Mouse (Mus musculus) liver, embryonic 14.5 days (tissue): ENCODE data around the gene Irf2bp2. TPM values are rescaled to one million over a fixed set of nuclear protein-coding genes. Genes with fewer than 3 reads are reported as not detected.

Experiments used
- ATAC-seq: fragments of 200-750 bp; cut with Nextera tagmentation; 2 replicates; pipeline ENCODE4 v1.8.0; 2017; ENCODE audit warnings: moderate number of reproducible peaks, mild to moderate bottlenecking, moderate library complexity; ENCODE audit not compliant: insufficient read depth
- DNase-seq, 3 experiments: peaks; one replicate each; pipeline ENCODE4 v3.0.0-alpha.2; 2012 to 2013; ENCODE audit warnings: low read depth in 3 of 3, low spot score in 3 of 3
- H3K27ac ChIP-seq: fragments of 300-500 bp; sonication (generic); 2 replicates; pipeline ENCODE4 v1.5.1; 2014; ENCODE audit warnings: moderate library complexity, mild to moderate bottlenecking, control low read depth, inconsistent platforms
- H3K27me3 ChIP-seq: fragments of 300-500 bp; sonication (generic); 2 replicates; pipeline ENCODE4 v1.6.1; 2014; ENCODE audit warnings: mild to moderate bottlenecking, low read length, moderate library complexity; ENCODE audit not compliant: control insufficient read depth, insufficient read depth
- H3K36me3 ChIP-seq: fragments of 300-500 bp; sonication (generic); replicated peaks from 2 replicates; pipeline ENCODE4 v1.6.1; 2014; ENCODE audit warnings: low read depth; ENCODE audit not compliant: control insufficient read depth, insufficient read depth
- H3K4me1 ChIP-seq, 2 experiments: fragments of 200-500 bp in 1 of 2; fragments of 300-500 bp in 1 of 2; sonication (generic) in 1 of 2; replicated peaks; 2 replicates each; pipeline ENCODE4 v1.6.1; 2012 to 2014; ENCODE audit warnings: antibody characterized with exemption in 1 of 2, inconsistent platforms in 1 of 2, low read length in 1 of 2; ENCODE audit not compliant: control insufficient read depth in 2 of 2, insufficient read depth in 2 of 2
- H3K4me2 ChIP-seq: fragments of 300-500 bp; sonication (generic); 2 replicates; pipeline ENCODE4 v1.6.1; 2014; ENCODE audit warnings: low read depth, mild to moderate bottlenecking, control low read depth, moderate library complexity
- H3K4me3 ChIP-seq, 2 experiments: fragments of 200-500 bp in 1 of 2; fragments of 300-500 bp in 1 of 2; sonication (generic) in 1 of 2; 2 replicates each; pipeline ENCODE4 v1.5.1; 2012 to 2014; ENCODE audit warnings: low read depth in 2 of 2, low read length in 2 of 2, mild to moderate bottlenecking in 2 of 2, control low read depth in 1 of 2, inconsistent platforms in 1 of 2, moderate library complexity in 1 of 2; ENCODE audit not compliant: insufficient read depth in 1 of 2
- H3K9ac ChIP-seq: fragments of 300-500 bp; sonication (generic); replicated peaks from 2 replicates; pipeline ENCODE4 v1.6.1; 2014; ENCODE audit warnings: mild to moderate bottlenecking, control low read depth, moderate library complexity
- H3K9me3 ChIP-seq: fragments of 300-500 bp; sonication (generic); 2 replicates; pipeline ENCODE4 v1.6.1; 2016; ENCODE audit warnings: low read length, mixed read lengths; ENCODE audit not compliant: control insufficient read depth
- CTCF ChIP-seq: IDR thresholded peaks from 2 replicates; pipeline ENCODE4 v1.5.1; 2016; ENCODE audit warnings: antibody characterized with exemption, low read depth, control low read depth
- EP300 ChIP-seq: IDR thresholded peaks from 2 replicates; pipeline ENCODE4 v1.6.1; 2016; ENCODE audit warnings: antibody characterized with exemption, low read depth
- WGBS: fragments of 180-500 bp; shearing (Covaris S2); extraction: QIAGEN DNeasy Blood & Tissue Kit; methylation state at CpG from one replicate; pipeline ENCODE4 v1.1.7; 2014; ENCODE audit not compliant: insufficient replicate concordance; 5-methylcytosine and 5-hydroxymethylcytosine counted together
- polyA plus RNA-seq, 2 experiments: library from polyadenylated mRNA; depleted of rRNA in 1 of 2; stranded (reverse) in 1 of 2; unstranded in 1 of 2; fragments of >200 nt; fragmentation: Nextera tagmentation in 1 of 2; extraction: Ambion mirVana in 1 of 2; gene quantifications; 2 replicates each; pipeline versions ENCODE4 v1.2.1 to v1.2.3; 2012 to 2014

The Irf2bp2 gene
- polyA plus RNA-seq, 2 experiments = 2.8 to 10.9 TPM

DNA sequence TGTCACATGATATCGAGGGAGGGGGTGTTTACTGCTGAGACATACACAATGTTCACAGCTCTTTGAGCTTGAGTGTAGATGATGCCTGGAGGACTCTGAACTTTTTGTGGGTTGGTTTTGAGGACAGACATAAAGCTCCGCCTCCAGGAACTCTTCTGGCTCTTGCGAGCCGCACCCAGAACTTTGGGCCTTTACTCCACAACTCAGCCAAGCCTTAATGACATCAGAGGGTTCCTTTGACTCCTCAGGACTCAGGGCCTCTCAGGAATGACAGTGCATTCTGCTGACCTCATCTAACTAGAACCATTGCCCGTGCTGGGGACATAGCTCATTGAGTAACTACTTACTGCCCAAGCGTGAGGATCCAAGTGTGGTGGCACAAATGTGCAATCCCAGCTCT lies 25.7 kb upstream of the Irf2bp2 start:
- Histone ChIP-seq H3K36me3 (no peaks in the 10 kb centered on the region), H3K9me3 (no peaks in the 10 kb centered on the region), H3K4me2 (no peak overlapping the region), H3K4me1 (peaks cover 0 to 18% of the 10 kb centered on the region in 2 experiments; a peak in 3 of 4 replicates), H3K27me3 (no peaks in the 10 kb centered on the region), H3K4me3 (no peak overlapping the region), H3K27ac (no peak overlapping the region), H3K9ac (no peak overlapping the region)
- ATAC-seq = no peak
- DNase-seq = no peak
- WGBS = 73% methylated on average over 6 of the region's 6 CpGs
- TF ChIP-seq CTCF (no peak), EP300 (no peak)

DNA sequence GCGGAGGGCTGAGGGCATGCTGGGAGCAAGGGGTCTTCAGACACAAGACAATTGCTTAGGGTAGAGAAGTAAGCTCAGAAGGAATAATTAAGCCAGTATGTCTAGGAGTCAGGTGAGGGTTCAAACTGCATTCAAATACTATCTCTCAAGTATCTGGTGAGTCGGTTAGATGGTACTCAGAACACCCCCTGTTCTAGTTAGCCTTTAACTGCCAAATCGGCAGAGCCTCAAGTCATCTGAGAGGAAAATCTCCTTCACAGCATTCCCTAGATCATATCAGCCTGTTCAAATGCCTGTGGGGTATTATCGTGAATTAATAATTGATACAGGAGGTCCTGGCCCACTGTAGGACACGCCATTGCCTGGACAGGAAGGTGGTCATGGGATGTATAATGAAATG lies 23.9 kb upstream of the Irf2bp2 start:
- Histone ChIP-seq H3K36me3 (no peaks in the 10 kb centered on the region), H3K4me1 (peaks cover 0 to 30% of the 10 kb centered on the region in 2 experiments; a peak in 3 of 4 replicates), H3K27ac (no peak overlapping the region), H3K4me2 (no peak overlapping the region), H3K9ac (no peak overlapping the region), H3K27me3 (no peaks in the 10 kb centered on the region), H3K9me3 (no peaks in the 10 kb centered on the region), H3K4me3 (no peak overlapping the region)
- WGBS = 71% methylated on average over 5 of the region's 5 CpGs
- no peak for TF ChIP-seq EP300
- no peak for TF ChIP-seq CTCF
- DNase-seq (no peak), ATAC-seq (no peak)

- H3K9ac ChIP-seq = no peak overlapping the region
- no peaks in the 10 kb centered on the region for H3K36me3 ChIP-seq
- H3K27me3 ChIP-seq = no peaks in the 10 kb centered on the region
- peaks cover 0 to 30% of the 10 kb centered on the region in 2 experiments; a peak in 3 of 4 replicates for H3K4me1 ChIP-seq
- DNase-seq (no peak), ATAC-seq (no peak)
- 60% methylated on average over 5 of the region's 5 CpGs for WGBS
- no peak overlapping the region for H3K4me2 ChIP-seq
- no peak overlapping the region for H3K4me3 ChIP-seq
- TF ChIP-seq CTCF (no peak), EP300 (no peak)
- H3K9me3 ChIP-seq = no peaks in the 10 kb centered on the region
- no peak overlapping the region for H3K27ac ChIP-seq
Observed at GRCm38 (mm10) chr8:126616736-126617135, 22.9 kb upstream of the Irf2bp2 start.

- DNase-seq (no peak), ATAC-seq (peak; percentile 25; the same call in 1 of the 2 replicates)
- 34% methylated on average over 9 of the region's 9 CpGs for WGBS
- peaks cover 0 to 32% of the 10 kb centered on the region in 2 experiments for H3K4me1 ChIP-seq
- H3K27ac ChIP-seq = no peak overlapping the region
- H3K4me3 ChIP-seq = no peak overlapping the region
- no peaks in the 10 kb centered on the region for H3K9me3 ChIP-seq
- TF ChIP-seq CTCF (no peak), EP300 (no peak)
- no peaks in the 10 kb centered on the region for H3K36me3 ChIP-seq
- H3K9ac ChIP-seq = no peak overlapping the region
- H3K4me2 ChIP-seq = no peak overlapping the region
- no peaks in the 10 kb centered on the region for H3K27me3 ChIP-seq
Observed at GRCm38 (mm10) chr8:126615765-126616164, 22.0 kb upstream of the Irf2bp2 start.

DNA sequence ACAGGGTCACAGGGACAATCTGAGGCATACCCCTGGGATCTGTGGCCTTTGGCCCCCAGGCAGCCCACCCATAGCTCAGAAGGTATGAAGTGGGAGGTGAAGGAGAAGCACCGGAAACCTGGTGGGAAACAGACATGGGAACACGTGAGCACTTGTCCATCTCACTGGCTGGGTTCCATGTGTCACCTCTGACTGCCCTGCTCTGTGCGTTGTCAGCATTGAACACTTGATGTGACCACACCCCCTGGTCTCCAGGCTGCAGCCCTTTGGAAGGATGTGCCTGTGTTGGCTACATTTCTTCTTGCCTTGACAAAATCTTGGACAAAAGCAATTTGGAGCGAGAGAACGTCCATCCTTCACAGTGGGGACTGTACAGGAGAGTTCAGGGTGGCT lies 20.9 kb upstream of the Irf2bp2 start:
- H3K27me3 ChIP-seq = no peaks in the 10 kb centered on the region
- H3K27ac ChIP-seq = peak overlapping the region; percentile 46
- WGBS = 56% methylated on average over 5 of the region's 5 CpGs
- TF ChIP-seq EP300 (no peak), CTCF (no peak)
- H3K9ac ChIP-seq = no peak overlapping the region
- H3K4me1 ChIP-seq = peaks cover 0 to 37% of the 10 kb centered on the region in 2 experiments
- no peaks in the 10 kb centered on the region for H3K36me3 ChIP-seq
- H3K4me2 ChIP-seq = no peak overlapping the region
- H3K9me3 ChIP-seq = no peaks in the 10 kb centered on the region
- H3K4me3 ChIP-seq = no peak overlapping the region
- DNase-seq (no peak), ATAC-seq (no peak)
